Mouse (Mus musculus) left cerebral cortex, adult 18-20 months (tissue): Measurements from ENCODE around the gene Nkd1. TPM values are rescaled to one million over a fixed set of nuclear protein-coding genes. Genes with fewer than 3 reads are reported as not detected.

ENCODE experiments used
- DNase-seq, 2 experiments: peaks; one replicate each; pipeline ENCODE4 v3.0.0; 2021 to 2022; ENCODE audit warnings: low spot score in 2 of 2, mixed read lengths in 1 of 2
- total RNA-seq, 2 experiments: library from RNA; stranded (reverse); gene quantifications; 2 replicates each; pipeline ENCODE4 v1.2.3; 2021

The Nkd1 gene
- total RNA-seq, 2 experiments from 2014 or later = 13.0 to 13.8 TPM

- no peak for DNase-seq
Observed at GRCm38 (mm10) chr8:88537998-88538975, 17.1 kb downstream of the Nkd1 start.

- DNase-seq = no peak
Observed at GRCm38 (mm10) chr8:88538976-88539371, 17.8 kb downstream of the Nkd1 start.

GRCm38 (mm10) chr8:88539963-88540362 is 18.8 kb downstream of the Nkd1 start:
- DNase-seq = no peak

- DNase-seq = no peak
Observed at GRCm38 (mm10) chr8:88542596-88543213, 21.6 kb downstream of the Nkd1 start.

GRCm38 (mm10) chr8:88544677-88545076 is 23.5 kb downstream of the Nkd1 start:
- no peak for DNase-seq

- no peak for DNase-seq
Observed at GRCm38 (mm10) chr8:88545441-88545840, 24.3 kb downstream of the Nkd1 start.

- DNase-seq = no peak
Observed at GRCm38 (mm10) chr8:88546032-88546732, 25.0 kb downstream of the Nkd1 start.

GRCm38 (mm10) chr8:88555669-88556068 is 34.5 kb downstream of the Nkd1 start:
- no peak for DNase-seq

GRCm38 (mm10) chr8:88559985-88560473 is 38.9 kb downstream of the Nkd1 start:
- DNase-seq = no peak

GRCm38 (mm10) chr8:88561402-88561801 is 40.2 kb downstream of the Nkd1 start:
- no peak for DNase-seq

- DNase-seq = no peak
Observed at GRCm38 (mm10) chr8:88564256-88564903, 43.2 kb downstream of the Nkd1 start.

GRCm38 (mm10) chr8:88566119-88566518 is 45.0 kb downstream of the Nkd1 start:
- no peak for DNase-seq

GRCm38 (mm10) chr8:88567314-88568121 is 46.4 kb downstream of the Nkd1 start:
- DNase-seq = peak; percentile 52 to 70

- no peak for DNase-seq
Observed at GRCm38 (mm10) chr8:88568211-88568610, 47.1 kb downstream of the Nkd1 start.

GRCm38 (mm10) chr8:88569366-88569765 is 48.2 kb downstream of the Nkd1 start:
- no peak for DNase-seq

- no peak for DNase-seq
Observed at GRCm38 (mm10) chr8:88570293-88570998, 49.3 kb downstream of the Nkd1 start.

- no peak for DNase-seq
Observed at GRCm38 (mm10) chr8:88571434-88572184, 50.5 kb downstream of the Nkd1 start.

GRCm38 (mm10) chr8:88572185-88572909 is 51.2 kb downstream of the Nkd1 start:
- DNase-seq = no peak
